Mouse (Mus musculus): ENCODE results near the gene Pxdn. TPM values are rescaled to one million over a fixed set of nuclear protein-coding genes. Genes with fewer than 3 reads are reported as not detected.

The Pxdn gene
- polyA plus RNA-seq, 1 experiment from 2014 or later: 108 TPM

GRCm38 (mm10) chr12:29981722-29982293 is 44.4 kb downstream of the Pxdn start:
- ChIA-PET POLR2A (no interaction called here), CTCF (no interaction called here)
- in situ Hi-C loops (cut with MboI; ENCODE audit: low pct_unique_long_range_greater_than_20kb): no loop called here
- no peak for DNase-seq (ENCODE audit: low read depth, low spot score)
- no peak for TF ChIP-seq CTCF (IDR thresholded peaks at IDR 0.05)
- no peaks in the 10 kb centered on the region for H3K27me3 ChIP-seq
- no peak for ATAC-seq

GRCm38 (mm10) chr12:29983190-29983589 is 45.8 kb downstream of the Pxdn start:
- ChIA-PET POLR2A (no interaction called here), CTCF (interaction anchor here (1.8 kb wide), 1 partner anchor 9 kb away, joined by 4 read pairs; no protein-coding TSS in a partner anchor)
- TF ChIP-seq CTCF (IDR thresholded peaks at IDR 0.05): no peak
- ATAC-seq (no peak), DNase-seq (ENCODE audit: low read depth, low spot score) (no peak)
- in situ Hi-C loops (cut with MboI; ENCODE audit: low pct_unique_long_range_greater_than_20kb): no loop called here
- no peaks in the 10 kb centered on the region for H3K27me3 ChIP-seq

- peak; percentile 63 for DNase-seq (ENCODE audit: low read depth, low spot score)
- ATAC-seq: peak; percentile 67
- ChIA-PET POLR2A (no interaction called here), CTCF (interaction anchor here (1.1 to 1.3 kb wide), 3 partner anchors 11 to 78 kb away, joined by 3 read pairs; no protein-coding TSS in a partner anchor)
- in situ Hi-C loops (cut with MboI; ENCODE audit: low pct_unique_long_range_greater_than_20kb): no loop called here
- TF ChIP-seq CTCF (IDR thresholded peaks at IDR 0.05): no peak
- no peaks in the 10 kb centered on the region for H3K27me3 ChIP-seq
Measured at GRCm38 (mm10) chr12:29985126-29985525, 47.7 kb downstream of the Pxdn start.

GRCm38 (mm10) chr12:29986241-29986640 is 48.8 kb downstream of the Pxdn start:
- ATAC-seq (no peak), DNase-seq (ENCODE audit: low read depth, low spot score) (no peak)
- CTCF ChIA-PET: interaction anchor here (1.1 to 1.3 kb wide), 3 partner anchors 9 to 79 kb away, joined by 3 read pairs; no protein-coding TSS in a partner anchor
- no peak for TF ChIP-seq CTCF (IDR thresholded peaks at IDR 0.05)
- in situ Hi-C loops (cut with MboI; ENCODE audit: low pct_unique_long_range_greater_than_20kb): no loop called here
- no peaks in the 10 kb centered on the region for H3K27me3 ChIP-seq
- POLR2A ChIA-PET: no interaction called here

GRCm38 (mm10) chr12:29998895-29999294 is 61.5 kb downstream of the Pxdn start:
- ATAC-seq (no peak), DNase-seq (ENCODE audit: low read depth, low spot score) (peak; percentile 44)
- ChIA-PET POLR2A (no interaction called here), CTCF (no interaction called here)
- in situ Hi-C loops (cut with MboI; ENCODE audit: low pct_unique_long_range_greater_than_20kb): no loop called here
- TF ChIP-seq CTCF (IDR thresholded peaks at IDR 0.05): no peak
- H3K27me3 ChIP-seq: no peaks in the 10 kb centered on the region

GRCm38 (mm10) chr12:30001951-30002350 is 64.5 kb downstream of the Pxdn start:
- H3K27me3 ChIP-seq: no peaks in the 10 kb centered on the region
- ATAC-seq (no peak), DNase-seq (ENCODE audit: low read depth, low spot score) (no peak)
- ChIA-PET CTCF (no interaction called here), POLR2A (no interaction called here)
- in situ Hi-C loops (cut with MboI; ENCODE audit: low pct_unique_long_range_greater_than_20kb): no loop called here
- TF ChIP-seq CTCF (IDR thresholded peaks at IDR 0.05): no peak

GRCm38 (mm10) chr12:30003680-30004364 is 66.4 kb downstream of the Pxdn start:
- DNase-seq (ENCODE audit: low read depth, low spot score) (no peak), ATAC-seq (peak; percentile 87)
- H3K27me3 ChIP-seq: no peaks in the 10 kb centered on the region
- CTCF ChIA-PET: interaction anchor here (1.0 kb wide), 1 partner anchor 577 kb away, joined by 3 read pairs; no protein-coding TSS in a partner anchor
- POLR2A ChIA-PET: no interaction called here
- TF ChIP-seq CTCF (IDR thresholded peaks at IDR 0.05): no peak
- in situ Hi-C loops (cut with MboI; ENCODE audit: low pct_unique_long_range_greater_than_20kb): no loop called here

GRCm38 (mm10) chr12:30004365-30004723 is 66.9 kb downstream of the Pxdn start:
- DNase-seq (ENCODE audit: low read depth, low spot score) (no peak), ATAC-seq (no peak)
- POLR2A ChIA-PET: no interaction called here
- in situ Hi-C loops (cut with MboI; ENCODE audit: low pct_unique_long_range_greater_than_20kb): no loop called here
- CTCF ChIA-PET: no interaction called here
- H3K27me3 ChIP-seq: no peaks in the 10 kb centered on the region
- TF ChIP-seq CTCF (IDR thresholded peaks at IDR 0.05): no peak

- DNase-seq (ENCODE audit: low read depth, low spot score): no peak
- ChIA-PET POLR2A (no interaction called here), CTCF (no interaction called here)
- in situ Hi-C loops (cut with MboI; ENCODE audit: low pct_unique_long_range_greater_than_20kb): no loop called here
- ATAC-seq: no peak
- no peaks in the 10 kb centered on the region for H3K27me3 ChIP-seq
- TF ChIP-seq CTCF (IDR thresholded peaks at IDR 0.05): no peak
Measured at GRCm38 (mm10) chr12:30006586-30006985, 69.2 kb downstream of the Pxdn start.

GRCm38 (mm10) chr12:30008741-30009140 is 71.3 kb downstream of the Pxdn start:
- H3K27me3 ChIP-seq: no peaks in the 10 kb centered on the region
- no peak for DNase-seq (ENCODE audit: low read depth, low spot score)
- no peak for ATAC-seq
- in situ Hi-C loops (cut with MboI; ENCODE audit: low pct_unique_long_range_greater_than_20kb): no loop called here
- ChIA-PET CTCF (no interaction called here), POLR2A (no interaction called here)
- no peak for TF ChIP-seq CTCF (IDR thresholded peaks at IDR 0.05)

- in situ Hi-C loops (cut with MboI; ENCODE audit: low pct_unique_long_range_greater_than_20kb): no loop called here
- CTCF ChIA-PET: no interaction called here
- POLR2A ChIA-PET: no interaction called here
- H3K27me3 ChIP-seq: no peaks in the 10 kb centered on the region
- no peak for TF ChIP-seq CTCF (IDR thresholded peaks at IDR 0.05)
- no peak for ATAC-seq
- DNase-seq (ENCODE audit: low read depth, low spot score): no peak
Measured at GRCm38 (mm10) chr12:30015501-30015900, 78.1 kb downstream of the Pxdn start.

- ChIA-PET POLR2A (no interaction called here), CTCF (no interaction called here)
- in situ Hi-C loops (cut with MboI; ENCODE audit: low pct_unique_long_range_greater_than_20kb): no loop called here
- no peak for DNase-seq (ENCODE audit: low read depth, low spot score)
- no peaks in the 10 kb centered on the region for H3K27me3 ChIP-seq
- no peak for TF ChIP-seq CTCF (IDR thresholded peaks at IDR 0.05)
- ATAC-seq: no peak
Measured at GRCm38 (mm10) chr12:30017131-30017530, 79.7 kb downstream of the Pxdn start.

All from Patski (cell line).